Mouse (Mus musculus) testis, adult 2 months (tissue): ENCODE measurements at regions not wholly inside any gene's neighbourhood (a gene's known extent, or its start where the extent isn't known, plus 50 kb on each side); places are given as distances from the start of the nearest gene placed in this dataset.
"Not testable (repeated sequence)": the region's sequence is repeated elsewhere in the genome, so short reads cannot be mapped to it uniquely, and the experiment has no call there.

Experiments
- H3K27ac ChIP-seq: fragments of 200-500 bp; 2 replicates; pipeline ENCODE4 v1.5.1; 2012; ENCODE audit warnings: low read depth, low read length; ENCODE audit not compliant: control insufficient read depth, insufficient read depth
- H3K27me3 ChIP-seq: fragments of 200-500 bp; 2 replicates; pipeline ENCODE4 v1.6.1; 2012; ENCODE audit warnings: mild to moderate bottlenecking, low read length, moderate library complexity; ENCODE audit not compliant: control insufficient read depth, insufficient read depth
- H3K36me3 ChIP-seq: fragments of 200-500 bp; 2 replicates; pipeline ENCODE4 v1.6.1; 2012; ENCODE audit warnings: mild to moderate bottlenecking, low read length; ENCODE audit not compliant: control insufficient read depth, insufficient read depth
- H3K4me1 ChIP-seq: fragments of 200-500 bp; 2 replicates; pipeline ENCODE4 v1.6.1; 2012; ENCODE audit warnings: low read length; ENCODE audit not compliant: control insufficient read depth, insufficient read depth
- H3K4me3 ChIP-seq: fragments of 200-500 bp; 2 replicates; pipeline ENCODE4 v1.5.1; 2012; ENCODE audit warnings: low read depth, mild to moderate bottlenecking, low read length, moderate library complexity, mixed read lengths; ENCODE audit not compliant: control insufficient read depth
- CTCF ChIP-seq: fragments of 200-500 bp; IDR thresholded peaks from 2 replicates; pipeline ENCODE4 v1.5.1; 2012; ENCODE audit warnings: low read depth, mild to moderate bottlenecking, inconsistent platforms, low read length, moderate library complexity; ENCODE audit not compliant: control insufficient read depth, insufficient read depth, insufficient replicate concordance
- POLR2A ChIP-seq: fragments of 200-500 bp; IDR thresholded peaks from 2 replicates; pipeline ENCODE4 v1.6.1; 2012; ENCODE audit warnings: low read depth, mild to moderate bottlenecking, inconsistent platforms, low read length, moderate library complexity; ENCODE audit not compliant: control insufficient read depth

DNA sequence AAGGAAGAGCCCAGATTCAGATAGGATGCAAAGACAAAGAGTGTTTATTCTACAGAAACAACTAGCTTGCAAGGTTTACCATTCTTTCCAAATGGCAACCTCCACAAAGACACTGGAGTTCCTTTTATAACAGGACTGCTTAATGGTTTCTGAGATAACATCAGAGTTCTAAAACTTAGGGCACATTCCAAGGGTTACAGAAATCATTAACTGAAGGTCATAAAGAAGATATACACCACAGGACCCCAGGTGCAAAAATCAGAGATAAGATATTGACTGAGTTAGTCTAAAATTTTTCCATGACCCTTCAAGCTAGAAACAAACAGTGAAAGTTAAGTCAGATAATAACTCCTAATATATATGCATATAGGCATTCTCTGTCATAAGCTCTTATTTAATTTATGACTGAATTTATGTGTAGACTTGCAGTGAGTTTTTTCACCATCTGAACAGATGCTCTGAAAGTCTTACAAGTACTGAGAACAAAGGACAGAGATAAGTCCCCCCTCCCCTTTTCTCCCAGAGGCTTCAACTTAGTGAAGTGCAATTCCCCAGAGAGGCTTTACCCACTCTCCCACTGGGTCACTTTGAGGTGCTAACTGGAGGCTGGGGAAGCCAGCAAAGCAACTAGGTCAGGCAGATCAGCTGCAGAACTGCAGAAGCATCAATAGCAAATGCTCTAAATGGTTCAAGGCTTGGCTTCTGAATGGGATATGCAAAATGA lies 298.5 kb downstream of the Rad51ap2 start:
- no peak for TF ChIP-seq CTCF
- no peak for TF ChIP-seq POLR2A
- Histone ChIP-seq H3K27ac (no peak overlapping the region), H3K4me3 (no peak overlapping the region), H3K36me3 (no peaks in the 10 kb centered on the region), H3K4me1 (no peaks in the 10 kb centered on the region), H3K27me3 (no peaks in the 10 kb centered on the region)

DNA sequence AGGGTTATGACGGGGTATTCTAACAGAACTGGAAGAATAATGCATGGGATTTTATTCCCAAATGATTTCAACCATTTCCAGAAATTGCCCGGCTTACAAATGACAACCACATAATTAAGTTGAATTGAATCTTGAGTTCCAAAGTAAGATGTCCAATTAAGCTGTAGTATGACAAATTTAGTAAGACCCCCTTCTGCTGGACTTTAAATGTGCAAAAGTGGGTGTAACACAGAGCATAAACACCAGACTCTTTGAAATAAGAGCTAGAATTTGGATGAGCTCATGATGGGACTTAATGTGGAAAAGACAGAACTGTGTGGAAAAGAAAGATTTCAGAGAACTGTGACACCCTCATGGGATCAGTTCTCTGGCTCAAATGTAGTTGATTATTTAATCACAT lies 346.4 kb downstream of the Rad51ap2 start:
- no peaks in the 10 kb centered on the region for H3K4me1 ChIP-seq
- no peak for TF ChIP-seq POLR2A
- TF ChIP-seq CTCF, result no peak
- no peak overlapping the region for H3K27ac ChIP-seq
- H3K4me3 ChIP-seq, result no peak overlapping the region
- no peaks in the 10 kb centered on the region for H3K36me3 ChIP-seq
- H3K27me3 ChIP-seq, result no peaks in the 10 kb centered on the region

DNA sequence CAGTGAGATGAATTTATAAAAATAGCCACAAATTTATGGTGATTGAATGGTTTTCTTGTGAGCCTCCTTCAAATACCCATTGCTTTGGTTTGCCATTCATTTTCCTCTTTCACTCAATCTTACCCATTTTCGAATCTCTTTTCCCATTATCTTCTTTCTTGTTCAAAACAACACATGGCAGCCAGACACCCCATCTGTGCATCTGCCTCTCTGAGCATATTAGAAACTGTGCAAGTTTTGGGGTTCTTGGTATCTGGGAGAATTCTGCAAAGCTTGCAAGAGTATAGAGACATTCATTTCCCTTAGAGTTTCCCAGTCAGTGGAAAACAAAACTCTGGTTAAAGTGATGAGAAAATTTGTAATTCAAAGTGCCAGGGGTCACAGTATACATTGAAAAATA lies 347.3 kb downstream of the Rad51ap2 start:
- no peaks in the 10 kb centered on the region for H3K27me3 ChIP-seq
- no peak overlapping the region for H3K4me3 ChIP-seq
- H3K36me3 ChIP-seq, result no peaks in the 10 kb centered on the region
- no peak overlapping the region for H3K27ac ChIP-seq
- no peaks in the 10 kb centered on the region for H3K4me1 ChIP-seq
- TF ChIP-seq CTCF (no peak), POLR2A (no peak)

DNA sequence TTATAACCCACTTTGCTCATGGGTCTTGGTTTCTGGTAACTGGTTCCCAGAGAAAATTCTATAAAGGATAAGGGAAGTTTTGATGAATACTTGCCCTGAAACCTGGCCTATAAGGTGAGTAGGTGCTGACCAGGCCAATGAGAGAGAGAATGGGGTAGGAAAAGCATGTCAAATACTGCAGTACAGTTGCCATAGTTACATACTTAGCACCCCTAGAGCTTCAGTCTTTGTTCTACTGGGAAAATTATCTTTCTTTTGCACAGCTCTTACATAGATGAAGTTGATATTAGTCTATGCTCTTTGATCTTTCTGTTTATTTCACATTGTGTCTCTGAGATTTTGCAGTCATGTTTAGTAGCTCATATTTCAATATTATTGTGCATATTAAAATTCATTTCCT lies 373.8 kb downstream of the Rad51ap2 start:
- H3K4me1 ChIP-seq, result no peaks in the 10 kb centered on the region
- no peaks in the 10 kb centered on the region for H3K27me3 ChIP-seq
- H3K27ac ChIP-seq, result no peak overlapping the region
- no peaks in the 10 kb centered on the region for H3K36me3 ChIP-seq
- no peak overlapping the region for H3K4me3 ChIP-seq
- TF ChIP-seq CTCF (no peak), POLR2A (no peak)

DNA sequence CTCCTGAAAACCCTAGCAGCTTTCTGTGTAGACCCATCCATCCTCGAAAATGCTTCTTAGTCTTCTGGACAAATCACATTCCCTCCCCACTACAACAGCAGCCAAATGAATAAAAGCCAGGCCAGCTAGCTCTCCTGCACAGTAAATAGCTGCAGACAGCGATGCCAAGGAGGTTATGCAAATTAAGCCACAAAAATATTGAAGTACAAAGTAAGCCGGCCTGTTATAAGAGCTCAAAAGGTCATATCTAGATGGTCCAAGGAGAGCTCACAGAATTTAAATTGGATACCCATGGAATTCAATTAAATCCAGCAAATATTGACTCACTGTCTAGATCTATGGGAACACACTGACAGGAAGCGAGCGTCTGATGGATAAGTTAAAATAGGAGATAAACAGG lies 375.4 kb downstream of the Rad51ap2 start:
- H3K36me3 ChIP-seq, result no peaks in the 10 kb centered on the region

DNA sequence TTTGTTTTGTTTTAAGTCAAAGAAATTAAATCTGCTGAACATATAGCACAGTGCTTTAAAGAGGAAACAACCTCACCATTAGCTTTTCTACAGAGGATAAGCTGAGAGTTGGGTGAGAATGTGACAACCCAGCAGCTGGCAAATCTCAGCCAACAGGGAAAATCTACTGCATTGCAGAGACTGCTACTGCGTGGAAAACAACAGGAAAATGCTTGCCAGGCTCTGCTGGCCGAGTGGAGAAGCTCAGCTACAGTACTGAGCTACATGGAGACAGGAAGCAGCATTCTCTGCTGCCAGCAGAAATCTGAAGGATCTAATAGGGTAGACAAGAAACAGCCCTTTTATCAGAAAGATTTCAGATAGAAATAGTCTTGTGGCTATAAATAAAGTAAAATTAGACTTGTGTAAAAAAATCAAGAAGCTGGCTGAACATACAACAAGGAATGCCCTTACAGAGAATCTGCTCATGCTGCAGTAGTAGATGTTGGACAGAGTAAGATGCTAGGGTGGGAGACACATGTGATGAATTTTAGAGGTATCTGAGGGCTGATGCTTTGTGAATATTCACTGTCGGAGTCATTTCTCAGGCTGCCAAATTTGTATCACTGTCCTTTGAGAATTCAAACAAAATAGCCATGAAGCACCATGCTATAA lies 382.1 kb downstream of the Rad51ap2 start:
- no peak for TF ChIP-seq CTCF
- TF ChIP-seq POLR2A, result no peak
- Histone ChIP-seq H3K4me1 (no peaks in the 10 kb centered on the region), H3K27me3 (no peaks in the 10 kb centered on the region), H3K27ac (no peak overlapping the region), H3K4me3 (no peak overlapping the region), H3K36me3 (no peaks in the 10 kb centered on the region)

More for the DNA sequence above, 375.4 kb downstream of the Rad51ap2 start:
- Histone ChIP-seq H3K4me3 (no peak overlapping the region), H3K4me1 (no peaks in the 10 kb centered on the region), H3K27ac (no peak overlapping the region), H3K27me3 (no peaks in the 10 kb centered on the region)
- TF ChIP-seq CTCF (no peak), POLR2A (no peak)

DNA sequence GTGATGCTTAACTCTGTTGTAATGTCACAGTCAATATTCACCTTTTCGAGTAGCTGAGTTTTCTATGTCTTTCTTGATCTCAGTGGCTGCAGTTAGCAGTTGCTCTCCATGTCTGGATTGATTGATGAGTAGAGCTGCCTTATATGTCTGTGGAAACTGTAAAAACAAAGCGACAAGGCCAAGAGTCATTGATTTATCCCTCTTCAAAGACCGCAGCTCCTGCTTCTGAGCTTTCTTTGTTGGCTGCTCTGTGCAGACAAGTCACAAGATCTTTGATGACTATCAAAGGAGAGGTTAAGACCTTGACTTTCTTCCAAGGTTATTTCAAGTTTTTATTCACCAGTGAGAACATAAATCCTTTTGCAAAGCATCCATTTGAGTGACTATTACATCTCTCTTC lies 395.2 kb downstream of the Rad51ap2 start:
- no peak for TF ChIP-seq POLR2A
- TF ChIP-seq CTCF, result no peak
- Histone ChIP-seq H3K27me3 (no peaks in the 10 kb centered on the region), H3K27ac (no peak overlapping the region), H3K4me1 (no peaks in the 10 kb centered on the region), H3K36me3 (no peaks in the 10 kb centered on the region), H3K4me3 (no peak overlapping the region)

DNA sequence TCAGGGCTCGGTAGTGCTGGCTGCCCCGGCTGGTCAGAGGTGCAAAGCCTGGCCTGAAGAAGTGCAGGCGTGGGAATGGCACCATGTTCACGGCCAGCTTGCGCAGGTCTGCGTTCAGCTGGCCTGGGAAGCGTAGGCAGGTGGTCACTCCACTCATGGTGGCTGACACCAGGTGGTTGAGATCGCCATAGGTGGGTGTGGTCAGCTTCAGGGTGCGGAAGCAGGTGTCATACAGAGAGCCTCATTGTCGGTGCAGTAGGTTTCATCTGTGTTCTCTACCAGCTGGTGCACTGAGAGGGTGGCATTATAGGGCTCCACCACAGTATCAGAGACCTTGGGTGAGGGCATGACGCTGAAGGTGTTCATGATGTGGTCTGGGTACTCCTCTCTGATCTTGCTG lies 380.1 kb upstream of the Fam49a start:
- not testable (repeated sequence) for H3K27ac ChIP-seq, H3K27me3 ChIP-seq, H3K36me3 ChIP-seq, H3K4me1 ChIP-seq
- peak overlapping the region; percentile 78 for H3K4me3 ChIP-seq
